Mouse (Mus musculus) intestine, embryonic 14.5 days (tissue): ENCODE data around the gene Cnih1. TPM values are rescaled to one million over a fixed set of nuclear protein-coding genes. Genes with fewer than 3 reads are reported as not detected.
A peak's percentile ranks its signal among the peaks of the same experiment; 100 is the strongest.

Experiments
- ATAC-seq: fragments of 200-750 bp; cut with Nextera tagmentation; replicated peaks from 2 replicates; pipeline ENCODE4 v1.8.0; 2017; ENCODE audit warnings: low read depth, moderate number of reproducible peaks, moderate TSS enrichment, moderate library complexity; ENCODE audit not compliant: low FRiP score, low TSS enrichment
- DNase-seq: peaks from one replicate; pipeline ENCODE4 v3.0.0-alpha.2; 2018; ENCODE audit warnings: low spot score
- H3K27ac ChIP-seq: fragments of 300-500 bp; sonication (generic); 2 replicates; pipeline ENCODE4 v1.5.1; 2014; ENCODE audit warnings: low read depth, mild to moderate bottlenecking, control low read depth
- H3K27me3 ChIP-seq: fragments of 300-500 bp; sonication (generic); replicated peaks from 2 replicates; pipeline ENCODE4 v1.6.1; 2014; ENCODE audit warnings: low read length, control low read depth; ENCODE audit not compliant: control insufficient read depth, insufficient read depth
- H3K36me3 ChIP-seq: fragments of 300-500 bp; sonication (generic); 2 replicates; pipeline ENCODE4 v1.6.1; 2014; ENCODE audit warnings: low read length, control low read depth; ENCODE audit not compliant: control insufficient read depth, insufficient read depth
- H3K4me1 ChIP-seq: fragments of 300-500 bp; sonication (generic); replicated peaks from 2 replicates; pipeline ENCODE4 v1.6.1; 2014; ENCODE audit warnings: low read length, control low read depth, mixed read lengths; ENCODE audit not compliant: control insufficient read depth, insufficient read depth
- H3K4me2 ChIP-seq: fragments of 300-500 bp; sonication (generic); 2 replicates; pipeline ENCODE4 v1.6.1; 2014; ENCODE audit warnings: low read length
- H3K4me3 ChIP-seq: fragments of 300-500 bp; sonication (generic); 2 replicates; pipeline ENCODE4 v1.5.1; 2014; ENCODE audit warnings: low read depth, low read length, control low read depth, mixed read lengths
- H3K9ac ChIP-seq: fragments of 300-500 bp; sonication (generic); 2 replicates; pipeline ENCODE4 v1.6.1; 2014; ENCODE audit warnings: mild to moderate bottlenecking, low read length
- H3K9me3 ChIP-seq: fragments of 300-500 bp; sonication (generic); 2 replicates; pipeline ENCODE4 v1.6.1; 2016; ENCODE audit warnings: low read length, control low read depth; ENCODE audit not compliant: control insufficient read depth
- WGBS: fragments of 180-500 bp; shearing (Covaris S2); extraction: QIAGEN DNeasy Blood & Tissue Kit; methylation state at CpG from one replicate; pipeline ENCODE4 v1.1.7; 2014; 5-methylcytosine and 5-hydroxymethylcytosine counted together
- polyA plus RNA-seq: library from polyadenylated mRNA; unstranded; fragments of >200 nt; fragmentation: Nextera tagmentation; extraction: Ambion mirVana; gene quantifications from 2 replicates; pipeline ENCODE4 v1.2.1, GENCODE M21; 2014

Gene Cnih1
- polyA plus RNA-seq: 207 and 215 TPM in 2 replicates

GRCm38 (mm10) chr14:46787787-46788504 is at the start of gene Cnih1:
Gene Cnih1 (minus strand): TSS chr14:46788411.
- Histone ChIP-seq H3K9ac (peak within 1 kb of the TSS; percentile 97), H3K4me1 (peaks cover 10% of the 10 kb centered on the region), H3K27ac (peak within 1 kb of the TSS; percentile 97), H3K4me3 (peak within 1 kb of the TSS; percentile 95), H3K36me3 (peaks cover 9% of the 10 kb centered on the region), H3K9me3 (no peaks in the 10 kb centered on the region), H3K4me2 (peak within 1 kb of the TSS; percentile 84), H3K27me3 (no peaks in the 10 kb centered on the region)
- WGBS: under 1% methylated on average over 80 of the region's 86 CpGs
- peak; percentile 93 for DNase-seq
- ATAC-seq: peak; percentile 97

GRCm38 (mm10) chr14:46832354-46833272 is 44.4 kb upstream of the Cnih1 start:
- Histone ChIP-seq H3K9ac (peak overlapping the region; percentile 72), H3K4me1 (peaks cover 11% of the 10 kb centered on the region; the same call in 1 of the 2 replicates), H3K27ac (peak overlapping the region; percentile 51; the same call in 1 of the 2 replicates), H3K9me3 (no peaks in the 10 kb centered on the region), H3K36me3 (no peaks in the 10 kb centered on the region), H3K4me2 (peak overlapping the region; percentile 78), H3K27me3 (no peaks in the 10 kb centered on the region), H3K4me3 (peak overlapping the region; percentile 86)
- WGBS: 6% methylated on average over 39 of the region's 40 CpGs
- ATAC-seq (peak; percentile 80; the same call in 1 of the 2 replicates), DNase-seq (peak; percentile 58)

DNA sequence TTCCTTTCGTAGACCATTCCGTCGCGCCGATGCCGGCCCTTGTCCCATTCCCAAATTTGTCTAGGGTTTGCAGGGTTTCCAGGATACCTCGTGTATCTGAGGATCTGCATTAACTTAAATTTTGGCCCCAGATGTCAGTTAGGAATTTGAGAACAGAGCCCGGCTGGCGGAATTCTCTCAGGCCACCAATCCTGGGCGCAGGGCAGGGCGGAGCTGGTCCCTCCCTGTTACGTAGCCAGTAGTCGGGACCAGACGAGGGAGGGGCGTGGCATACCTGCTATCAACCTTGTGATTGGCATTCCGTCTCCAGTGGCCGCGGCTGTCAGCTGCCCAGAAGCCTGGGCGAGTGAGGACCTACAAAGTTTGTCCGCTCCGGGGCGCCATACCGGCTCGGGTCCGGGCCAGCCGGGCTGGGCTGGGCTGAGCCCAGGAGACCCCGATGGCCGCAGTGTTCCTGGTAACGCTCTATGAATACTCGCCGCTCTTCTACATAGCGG is 43.7 kb upstream of the Cnih1 start, which contains the start of gene Cgrrf1:
Gene Cgrrf1, plus strand, starts transcription at position 289 of the 497 bp plus-strand sequence.
- Histone ChIP-seq H3K27ac (peak within 1 kb of the TSS; percentile 75), H3K36me3 (no peaks in the 10 kb centered on the region), H3K4me1 (peaks cover 11% of the 10 kb centered on the region; the same call in 1 of the 2 replicates), H3K9me3 (no peaks in the 10 kb centered on the region), H3K4me3 (peak within 1 kb of the TSS; percentile 86), H3K9ac (peak within 1 kb of the TSS; percentile 72), H3K4me2 (peak within 1 kb of the TSS; percentile 78), H3K27me3 (no peaks in the 10 kb centered on the region)
- under 1% methylated on average over 32 of the region's 32 CpGs for WGBS
- peak; percentile 94 for DNase-seq
- peak; percentile 99 for ATAC-seq

DNA sequence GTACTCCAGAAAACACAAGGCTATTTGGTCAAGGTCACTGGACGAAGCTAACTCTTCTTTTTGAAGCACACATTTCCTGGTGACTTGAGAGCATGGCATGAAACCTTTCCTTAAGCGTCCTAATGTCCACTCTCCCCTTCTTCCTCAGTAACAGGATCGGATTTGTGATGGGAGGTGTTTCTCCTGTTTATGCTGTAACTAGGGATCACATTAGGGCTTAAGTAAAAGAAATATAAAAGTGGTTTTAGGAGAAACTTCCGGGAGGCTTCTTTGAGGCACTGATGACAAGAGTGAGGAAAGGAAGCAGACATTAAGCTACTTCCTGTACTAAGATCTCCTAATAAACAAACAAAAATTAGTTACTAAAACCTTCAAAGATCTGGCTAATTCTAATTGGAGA is 43.1 kb upstream of the Cnih1 start:
- Histone ChIP-seq H3K4me1 (peaks cover 11% of the 10 kb centered on the region; the same call in 1 of the 2 replicates), H3K4me3 (peak overlapping the region; percentile 86), H3K27me3 (no peaks in the 10 kb centered on the region), H3K4me2 (peak overlapping the region; percentile 78), H3K36me3 (no peaks in the 10 kb centered on the region), H3K9me3 (no peaks in the 10 kb centered on the region), H3K9ac (peak overlapping the region; percentile 72), H3K27ac (peak overlapping the region; percentile 75)
- DNase-seq (no peak), ATAC-seq (0 out of 2 replicates have a peak, but pooled peaks have one; percentile 17)
- 6% methylated on average over 4 of the region's 4 CpGs for WGBS

DNA sequence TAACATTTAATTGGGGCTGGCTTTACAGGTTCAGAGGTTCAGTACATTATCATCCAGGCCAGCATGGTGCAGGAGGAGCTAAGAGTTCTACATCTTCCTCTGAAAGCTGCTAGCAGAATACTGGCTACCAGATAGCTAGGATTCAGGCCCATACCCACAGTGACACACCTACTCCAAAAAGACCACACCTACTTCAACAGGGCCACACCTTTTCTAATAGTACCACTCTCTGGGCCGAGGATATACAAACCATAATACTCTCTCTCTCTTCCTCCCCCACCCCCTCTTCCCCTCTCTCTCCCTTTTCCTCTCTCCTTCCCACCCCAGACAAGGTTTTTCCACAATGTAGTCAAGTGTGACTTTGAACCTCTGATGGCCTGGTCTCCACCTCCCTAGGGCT is 39.2 kb upstream of the Cnih1 start:
- WGBS: 48% methylated on average over 1 of the region's 1 CpGs
- no peak overlapping the region for H3K27ac ChIP-seq
- no peaks in the 10 kb centered on the region for H3K27me3 ChIP-seq
- H3K9me3 ChIP-seq: no peaks in the 10 kb centered on the region
- H3K9ac ChIP-seq: no peak overlapping the region
- no peaks in the 10 kb centered on the region for H3K36me3 ChIP-seq
- no peak overlapping the region for H3K4me3 ChIP-seq
- H3K4me1 ChIP-seq: peaks cover 11% of the 10 kb centered on the region; the same call in 1 of the 2 replicates
- H3K4me2 ChIP-seq: no peak overlapping the region
- DNase-seq: no peak
- ATAC-seq: no peak

- H3K4me3 ChIP-seq: no peak overlapping the region
- no peak overlapping the region for H3K9ac ChIP-seq
- ATAC-seq (no peak), DNase-seq (no peak)
- H3K4me1 ChIP-seq: peaks cover 10% of the 10 kb centered on the region
- 61% methylated on average over 2 of the region's 2 CpGs for WGBS
- no peak overlapping the region for H3K27ac ChIP-seq
- no peaks in the 10 kb centered on the region for H3K9me3 ChIP-seq
- no peak overlapping the region for H3K4me2 ChIP-seq
- H3K36me3 ChIP-seq: no peaks in the 10 kb centered on the region
- no peaks in the 10 kb centered on the region for H3K27me3 ChIP-seq
These were observed 35.8 kb upstream of the Cnih1 start for GRCm38 (mm10) chr14:46823996-46824395.

DNA sequence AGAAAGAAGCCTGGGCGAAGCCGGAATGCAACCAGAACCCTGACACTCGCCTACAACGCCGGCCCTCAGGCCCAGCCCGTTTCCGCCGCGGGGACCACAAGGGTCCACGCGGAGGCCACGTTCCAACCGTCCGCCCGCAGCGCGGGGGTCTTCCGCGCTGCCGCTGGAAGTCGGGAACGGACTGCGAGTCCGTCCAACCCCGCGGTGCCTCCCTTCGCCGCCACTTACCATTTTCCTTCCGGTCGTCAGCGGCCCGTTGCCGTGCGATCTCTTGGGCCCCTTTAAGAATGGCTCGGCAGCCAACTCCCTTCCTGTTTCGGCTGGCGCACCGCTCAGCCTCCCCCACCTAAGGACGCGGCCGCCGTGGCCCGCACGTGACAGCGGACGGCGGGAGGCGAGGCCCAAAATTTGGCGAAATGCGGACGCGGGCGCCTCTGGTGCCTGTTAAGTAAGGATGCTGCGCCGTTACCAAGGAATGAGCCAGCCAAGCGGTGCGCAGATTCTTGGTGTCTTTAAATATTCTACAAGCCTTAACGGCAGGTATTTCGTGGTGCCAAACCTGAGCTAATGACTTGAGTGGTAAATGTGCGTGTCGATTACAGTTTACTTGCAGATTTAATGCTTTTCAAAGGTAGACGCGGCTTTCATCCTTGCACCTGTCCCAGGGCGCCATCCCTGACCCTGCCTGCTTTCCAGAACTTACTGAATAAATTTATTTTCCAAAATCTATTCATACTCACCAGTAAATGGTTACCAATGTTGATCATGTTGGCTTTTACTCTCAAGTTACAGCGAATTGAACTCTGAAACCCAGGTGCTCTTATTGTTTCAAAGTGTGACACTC is 33.9 kb upstream of the Cnih1 start, which contains the start of gene Gmfb:
Gene Gmfb, minus strand, starts transcription at position 370 of the 844 bp plus-strand sequence.
- Histone ChIP-seq H3K9ac (peak within 1 kb of the TSS; percentile 91), H3K4me2 (peak within 1 kb of the TSS; percentile 96), H3K4me3 (peak within 1 kb of the TSS; percentile 95), H3K27me3 (no peaks in the 10 kb centered on the region), H3K36me3 (peaks cover 3% of the 10 kb centered on the region; the same call in 1 of the 2 replicates), H3K9me3 (no peaks in the 10 kb centered on the region), H3K4me1 (peaks cover 10% of the 10 kb centered on the region), H3K27ac (peak within 1 kb of the TSS; percentile 89)
- peak; percentile 97 for DNase-seq
- peak; percentile 96 for ATAC-seq
- WGBS: 1% methylated on average over 65 of the region's 65 CpGs
